Comparison of ENCODE assay signal across 10 mouse cellular contexts in the genomic region with DNA sequence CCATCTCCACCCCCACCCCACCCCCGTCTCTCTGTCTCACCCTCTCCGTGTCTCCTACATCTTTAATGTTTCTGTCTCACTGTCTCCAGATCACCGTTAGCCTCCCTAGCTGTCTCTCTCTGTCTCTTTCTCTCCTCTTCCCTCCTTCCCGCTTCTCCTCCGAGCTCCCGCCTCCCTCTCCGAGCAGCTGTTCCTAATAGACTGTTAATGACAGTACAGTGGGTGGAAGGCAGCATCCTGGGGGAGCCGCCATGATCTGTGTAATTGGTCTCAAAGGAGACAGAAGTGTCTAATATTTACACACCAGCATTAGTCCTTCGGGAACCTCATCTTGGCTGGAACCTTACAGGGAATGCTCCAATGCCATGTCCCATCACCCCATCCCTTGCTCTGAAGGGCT. TPM values are rescaled to one million over a fixed set of nuclear protein-coding genes. Genes with fewer than 3 reads are reported as not detected.
DNase-seq lines count a peak whose midpoint lies in the region; ATAC-seq lines count a peak whose summit lies in the region.
"Had no signal": no experiment of that assay in that cellular context is flagged by ENCODE, and none has a peak within 500 bp of the region (broad histone marks: within the 10 kb centered on the region; RNA-seq: fewer than 3 reads in every experiment).

No protein-coding gene starts in this region.

- peak overlapping the region; percentile 30 for H3K4me2 ChIP-seq in embryonic facial prominence, embryonic 13.5 days
- H3K4me2 ChIP-seq in hindbrain, embryonic 13.5 days: no peak overlapping the region

- H3K9me3 ChIP-seq in embryonic facial prominence, embryonic 13.5 days: no peaks in the 10 kb centered on the region
- H3K9me3 ChIP-seq in hindbrain, embryonic 13.5 days: no peaks in the 10 kb centered on the region

- WGBS in embryonic facial prominence, embryonic 13.5 days: 18% methylated on average over 9 of the region's 9 CpGs
- 18% methylated on average over 9 of the region's 9 CpGs for WGBS in hindbrain, embryonic 13.5 days

- ATAC-seq in embryonic facial prominence, embryonic 13.5 days (ENCODE audit: insufficient number of reproducible peaks, insufficient read depth, low FRiP score, low TSS enrichment, low read depth): no peak
- no peak for ATAC-seq in hindbrain, embryonic 13.5 days (ENCODE audit: low FRiP score)
- ATAC-seq: inflammation-experienced regulatory T-cells, adult 6 months had no signal

- no peaks in the 10 kb centered on the region for H3K27me3 ChIP-seq in embryonic facial prominence, embryonic 13.5 days
- peaks cover 11% of the 10 kb centered on the region for H3K27me3 ChIP-seq in hindbrain, embryonic 13.5 days

- no peaks in the 10 kb centered on the region for H3K36me3 ChIP-seq in embryonic facial prominence, embryonic 13.5 days
- no peaks in the 10 kb centered on the region for H3K36me3 ChIP-seq in hindbrain, embryonic 13.5 days

- no peak overlapping the region for H3K4me3 ChIP-seq in embryonic facial prominence, embryonic 13.5 days
- no peak overlapping the region for H3K4me3 ChIP-seq in hindbrain, embryonic 13.5 days

- DNase-seq in kidney, postnatal 10 days: peak; percentile 57
- no peak for DNase-seq in kidney, postnatal 14 days
- DNase-seq in neural tube, embryonic 10.5 days (ENCODE audit: extremely low spot score, low spot score): peak; percentile 16
- DNase-seq in cerebellum, adult 18-20 months: no peak
- no peak for DNase-seq in layer of hippocampus, adult 9-10 months (ENCODE audit: low spot score)
- no peak for DNase-seq in heart, postnatal 4 days
- DNase-seq: right cerebral cortex, postnatal 4 days had no signal

- H3K27ac ChIP-seq in embryonic facial prominence, embryonic 13.5 days: peak overlapping the region; percentile 85
- H3K27ac ChIP-seq in hindbrain, embryonic 13.5 days: peak overlapping the region; percentile 79

- peaks cover 91% of the 10 kb centered on the region for H3K4me1 ChIP-seq in embryonic facial prominence, embryonic 13.5 days
- peaks cover 80% of the 10 kb centered on the region for H3K4me1 ChIP-seq in hindbrain, embryonic 13.5 days (replicated peaks)

- H3K9ac ChIP-seq in embryonic facial prominence, embryonic 13.5 days: peak overlapping the region; percentile 52; the same call in 1 of the 2 replicates
- peak overlapping the region; percentile 56 for H3K9ac ChIP-seq in hindbrain, embryonic 13.5 days

RNA-seq across cellular contexts. Expression of gene Gse1, which starts 56.0 kb away (rescaled TPM):
- 6.4 and 8.6 TPM in 2 replicates for polyA plus RNA-seq in embryonic facial prominence, embryonic 13.5 days (2015; fragmentation: Nextera tagmentation; extraction: Ambion mirVana)
- polyA plus RNA-seq in hindbrain, embryonic 13.5 days (2015; fragmentation: Nextera tagmentation; extraction: Ambion mirVana): 21.3 and 22.1 TPM in 2 replicates
- total RNA-seq in heart, postnatal 4 days (2021): 10 to 100 TPM; 33.5 to 37.4 TPM

Comparison
In these comparisons a context has a peak if more than half of its experiments do, and no peak if none do; other contexts are left out.
1. DNase-seq: peak in kidney, postnatal 10 days (single experiment) and neural tube, embryonic 10.5 days (single experiment); none in kidney, postnatal 14 days (single experiment), cerebellum, adult 18-20 months (0 of 2), layer of hippocampus, adult 9-10 months (single experiment) and heart, postnatal 4 days (single experiment).